ENCODE assay signal across 8 mouse cellular contexts in genomic region chr11:51619409-51620060, GRCm38 (mm10). TPM values are rescaled to one million over a fixed set of nuclear protein-coding genes. Genes with fewer than 3 reads are reported as not detected.
A peak's percentile ranks its signal among the peaks of the same experiment; 100 is the strongest.
DNase-seq lines count a peak whose midpoint lies in the region; ATAC-seq lines count a peak whose summit lies in the region.

Nhp2 (plus strand) TSS chr11:51619735.

- H3K27me3 ChIP-seq in hindbrain, embryonic 12.5 days = no peaks in the 10 kb centered on the region

- H3K9me3 ChIP-seq in hindbrain, embryonic 12.5 days (replicated peaks) = no peaks in the 10 kb centered on the region

- peaks cover 26% of the 10 kb centered on the region for H3K4me1 ChIP-seq in hindbrain, embryonic 12.5 days

- under 1% methylated on average over 51 of the region's 51 CpGs for WGBS in hindbrain, embryonic 12.5 days

- peaks cover 27% of the 10 kb centered on the region for H3K36me3 ChIP-seq in hindbrain, embryonic 12.5 days

- H3K4me2 ChIP-seq in hindbrain, embryonic 12.5 days (replicated peaks) = peak within 1 kb of the TSS; percentile 81

- peak; percentile 99 for DNase-seq in NIH3T3 (ENCODE audit: low read depth)
- peak; percentile 97 to 98 for DNase-seq in cerebellum, postnatal 10 days
- DNase-seq in frontal cortex, postnatal 10 days (ENCODE audit: low spot score in 2 of 2) = peak; percentile 91 to 94
- DNase-seq in layer of hippocampus, postnatal 14 days (ENCODE audit: low spot score in 2 of 2) = peak; percentile 87 to 96
- peak; percentile 97 for DNase-seq in lung, postnatal 14 days
- peak; percentile 99 for DNase-seq in retina, adult 2 months (ENCODE audit: low read depth, low spot score)
- peak; percentile 81 to 82 for DNase-seq in thymus, postnatal 36 days

- peak within 1 kb of the TSS; percentile 70 for H3K9ac ChIP-seq in hindbrain, embryonic 12.5 days

- H3K4me3 ChIP-seq in hindbrain, embryonic 12.5 days = peak within 1 kb of the TSS; percentile 90

- no peak within 1 kb of the TSS for H3K27ac ChIP-seq in hindbrain, embryonic 12.5 days

- ATAC-seq in hindbrain, embryonic 12.5 days (ENCODE audit: low FRiP score) = peak; percentile 95

RNA-seq across cellular contexts. Expression of gene Nhp2, which starts in this region (rescaled TPM):
- 101 and 103 TPM in 2 replicates for polyA plus RNA-seq in hindbrain, embryonic 12.5 days (2016; fragmentation: Nextera tagmentation; extraction: Ambion mirVana)
- 10 to 100 TPM; 50.1 to 53.0 TPM for total RNA-seq in layer of hippocampus, postnatal 14 days (2021)
